Mouse (Mus musculus) embryonic fibroblast, embryonic 13.5 days (primary cell): ENCODE measurements around the gene Arhgef11.

Source experiments
- CTCF ChIP-seq: IDR thresholded peaks from 2 replicates; pipeline ENCODE4 v1.5.1; 2011; ENCODE audit warnings: mild to moderate bottlenecking, control low read depth, low read length, moderate library complexity, borderline replicate concordance; ENCODE audit not compliant: insufficient read depth
- POLR2A ChIP-seq: IDR thresholded peaks from 2 replicates; pipeline ENCODE4 v1.6.1; 2011; ENCODE audit warnings: low read depth, mild to moderate bottlenecking, control low read depth, low read length, moderate library complexity

GRCm38 (mm10) chr3:87738906-87739305 lies 121.5 kb downstream of the Arhgef11 start:
- no peak for TF ChIP-seq CTCF
- no peak for TF ChIP-seq POLR2A
